Mouse (Mus musculus) liver, embryonic 14.5 days (tissue): ENCODE measurements around the gene Mlycd. TPM values are rescaled to one million over a fixed set of nuclear protein-coding genes. Genes with fewer than 3 reads are reported as not detected.

Experiments used
- ATAC-seq: fragments of 200-750 bp; cut with Nextera tagmentation; 2 replicates; pipeline ENCODE4 v1.8.0; 2017; ENCODE audit warnings: moderate number of reproducible peaks, mild to moderate bottlenecking, moderate library complexity; ENCODE audit not compliant: insufficient read depth
- DNase-seq, 3 experiments: peaks; one replicate each; pipeline ENCODE4 v3.0.0-alpha.2; 2012 to 2013; ENCODE audit warnings: low read depth in 3 of 3, low spot score in 3 of 3
- H3K27ac ChIP-seq: fragments of 300-500 bp; sonication (generic); 2 replicates; pipeline ENCODE4 v1.5.1; 2014; ENCODE audit warnings: moderate library complexity, mild to moderate bottlenecking, control low read depth, inconsistent platforms
- H3K27me3 ChIP-seq: fragments of 300-500 bp; sonication (generic); 2 replicates; pipeline ENCODE4 v1.6.1; 2014; ENCODE audit warnings: mild to moderate bottlenecking, low read length, moderate library complexity; ENCODE audit not compliant: control insufficient read depth, insufficient read depth
- H3K36me3 ChIP-seq: fragments of 300-500 bp; sonication (generic); replicated peaks from 2 replicates; pipeline ENCODE4 v1.6.1; 2014; ENCODE audit warnings: low read depth; ENCODE audit not compliant: control insufficient read depth, insufficient read depth
- H3K4me1 ChIP-seq, 2 experiments: fragments of 200-500 bp in 1 of 2; fragments of 300-500 bp in 1 of 2; sonication (generic) in 1 of 2; replicated peaks; 2 replicates each; pipeline ENCODE4 v1.6.1; 2012 to 2014; ENCODE audit warnings: antibody characterized with exemption in 1 of 2, inconsistent platforms in 1 of 2, low read length in 1 of 2; ENCODE audit not compliant: control insufficient read depth in 2 of 2, insufficient read depth in 2 of 2
- H3K4me2 ChIP-seq: fragments of 300-500 bp; sonication (generic); 2 replicates; pipeline ENCODE4 v1.6.1; 2014; ENCODE audit warnings: low read depth, mild to moderate bottlenecking, control low read depth, moderate library complexity
- H3K4me3 ChIP-seq, 2 experiments: fragments of 200-500 bp in 1 of 2; fragments of 300-500 bp in 1 of 2; sonication (generic) in 1 of 2; 2 replicates each; pipeline ENCODE4 v1.5.1; 2012 to 2014; ENCODE audit warnings: low read depth in 2 of 2, low read length in 2 of 2, mild to moderate bottlenecking in 2 of 2, control low read depth in 1 of 2, inconsistent platforms in 1 of 2, moderate library complexity in 1 of 2; ENCODE audit not compliant: insufficient read depth in 1 of 2
- H3K9ac ChIP-seq: fragments of 300-500 bp; sonication (generic); replicated peaks from 2 replicates; pipeline ENCODE4 v1.6.1; 2014; ENCODE audit warnings: mild to moderate bottlenecking, control low read depth, moderate library complexity
- H3K9me3 ChIP-seq: fragments of 300-500 bp; sonication (generic); 2 replicates; pipeline ENCODE4 v1.6.1; 2016; ENCODE audit warnings: low read length, mixed read lengths; ENCODE audit not compliant: control insufficient read depth
- CTCF ChIP-seq: IDR thresholded peaks from 2 replicates; pipeline ENCODE4 v1.5.1; 2016; ENCODE audit warnings: antibody characterized with exemption, low read depth, control low read depth
- EP300 ChIP-seq: IDR thresholded peaks from 2 replicates; pipeline ENCODE4 v1.6.1; 2016; ENCODE audit warnings: antibody characterized with exemption, low read depth
- WGBS: fragments of 180-500 bp; shearing (Covaris S2); extraction: QIAGEN DNeasy Blood & Tissue Kit; methylation state at CpG from one replicate; pipeline ENCODE4 v1.1.7; 2014; ENCODE audit not compliant: insufficient replicate concordance; 5-methylcytosine and 5-hydroxymethylcytosine counted together
- polyA plus RNA-seq, 2 experiments: library from polyadenylated mRNA; depleted of rRNA in 1 of 2; stranded (reverse) in 1 of 2; unstranded in 1 of 2; fragments of >200 nt; fragmentation: Nextera tagmentation in 1 of 2; extraction: Ambion mirVana in 1 of 2; gene quantifications; 2 replicates each; pipeline versions ENCODE4 v1.2.1 to v1.2.3; 2012 to 2014

Gene Mlycd
- polyA plus RNA-seq, 2 experiments: 6.0 to 8.1 TPM

- TF ChIP-seq EP300 (no peak), CTCF (no peak)
- ATAC-seq: no peak
- peaks cover 4 to 10% of the 10 kb centered on the region in 2 experiments; a peak in 3 of 4 replicates for H3K4me1 ChIP-seq
- H3K36me3 ChIP-seq: no peaks in the 10 kb centered on the region
- peak overlapping the region; percentile 66 for H3K9ac ChIP-seq
- no peak overlapping the region for H3K27ac ChIP-seq
- H3K4me3 ChIP-seq: peak overlapping the region; percentile 68 to 73
- H3K9me3 ChIP-seq: no peaks in the 10 kb centered on the region
- DNase-seq: no peak
- peak overlapping the region; percentile 73 for H3K4me2 ChIP-seq
- H3K27me3 ChIP-seq: no peaks in the 10 kb centered on the region
- 64% methylated on average over 9 of the region's 9 CpGs for WGBS
These were observed 581 bp upstream of the Mlycd start for GRCm38 (mm10) chr8:119394097-119394496.

DNA sequence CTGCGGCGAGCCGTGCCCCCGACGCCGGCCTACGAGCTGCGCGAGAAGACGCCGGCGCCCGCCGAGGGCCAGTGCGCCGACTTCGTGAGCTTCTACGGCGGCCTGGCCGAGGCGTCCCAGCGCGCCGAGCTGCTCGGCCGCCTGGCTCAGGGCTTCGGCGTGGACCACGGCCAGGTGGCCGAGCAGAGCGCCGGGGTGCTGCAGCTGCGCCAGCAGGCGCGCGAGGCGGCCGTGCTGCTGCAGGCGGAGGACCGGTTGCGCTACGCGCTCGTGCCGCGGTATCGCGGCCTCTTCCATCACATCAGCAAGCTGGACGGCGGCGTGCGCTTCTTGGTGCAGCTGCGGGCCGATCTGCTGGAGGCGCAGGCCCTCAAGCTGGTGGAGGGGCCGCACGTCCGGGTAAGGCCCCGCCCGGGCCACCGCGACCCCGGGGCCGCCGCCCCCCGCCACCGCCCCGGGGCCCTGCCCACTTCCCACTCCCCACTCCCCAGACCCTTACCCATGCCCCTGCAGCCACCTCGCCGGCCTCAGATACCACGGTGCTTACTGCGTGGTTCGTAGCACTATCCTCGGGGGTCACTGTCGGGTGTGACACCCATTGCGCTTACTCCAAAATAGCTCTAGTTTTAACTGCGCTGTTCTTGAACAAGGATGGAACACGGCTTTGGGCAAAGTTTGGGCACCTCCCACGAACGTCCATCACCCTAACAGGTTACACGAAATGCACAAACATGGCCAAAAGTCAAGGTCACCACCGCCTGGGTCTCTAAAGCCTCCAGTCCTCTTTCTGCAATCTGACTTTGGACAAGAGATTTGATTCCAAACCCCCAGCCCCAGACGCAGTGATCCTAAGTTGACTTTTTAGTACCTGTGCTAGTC, 633 bp downstream of the Mlycd start:
- Histone ChIP-seq H3K4me3 (peak overlapping the region; percentile 54 to 73), H3K9me3 (no peaks in the 10 kb centered on the region), H3K4me2 (peak overlapping the region; percentile 73), H3K36me3 (no peaks in the 10 kb centered on the region), H3K9ac (peak overlapping the region; percentile 66), H3K27ac (no peak overlapping the region), H3K4me1 (peaks cover 4 to 10% of the 10 kb centered on the region in 2 experiments; a peak in 3 of 4 replicates), H3K27me3 (no peaks in the 10 kb centered on the region)
- ATAC-seq (peak; percentile 55), DNase-seq (no peak)
- TF ChIP-seq CTCF (no peak), EP300 (no peak)
- WGBS: 4% methylated on average over 77 of the region's 83 CpGs

- no peak overlapping the region for H3K27ac ChIP-seq
- no peaks in the 10 kb centered on the region for H3K36me3 ChIP-seq
- H3K4me2 ChIP-seq: no peak overlapping the region
- H3K27me3 ChIP-seq: no peaks in the 10 kb centered on the region
- H3K4me3 ChIP-seq: no peak overlapping the region
- DNase-seq: no peak
- TF ChIP-seq EP300: no peak
- ATAC-seq: no peak
- WGBS: 73% methylated on average over 9 of the region's 9 CpGs
- H3K9me3 ChIP-seq: no peaks in the 10 kb centered on the region
- no peak overlapping the region for H3K9ac ChIP-seq
- H3K4me1 ChIP-seq: peaks cover 4 to 10% of the 10 kb centered on the region in 2 experiments; a peak in 3 of 4 replicates
These were observed 3.9 kb downstream of the Mlycd start for GRCm38 (mm10) chr8:119398558-119398957.

DNA sequence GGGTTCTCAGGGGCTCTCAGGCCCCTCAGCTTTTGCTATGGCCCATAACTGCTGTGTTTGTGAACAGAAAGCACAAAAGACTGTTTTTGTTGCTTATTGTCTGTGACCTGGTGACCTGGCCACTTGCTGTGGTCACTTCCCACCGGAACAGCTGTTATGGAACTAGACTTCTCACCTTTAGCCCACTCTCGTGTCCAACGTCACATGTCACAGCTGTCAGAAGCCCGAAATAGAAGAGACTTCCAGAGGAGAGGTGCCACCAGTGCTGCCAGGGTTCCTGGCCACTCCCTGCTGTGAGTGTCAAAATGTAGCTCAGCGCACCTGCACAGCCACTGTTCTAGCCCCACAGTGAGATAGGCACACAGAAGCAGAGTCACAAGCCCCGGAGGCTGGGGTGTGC, 4.6 kb downstream of the Mlycd start:
- DNase-seq: no peak
- Histone ChIP-seq H3K27ac (no peak overlapping the region), H3K4me2 (no peak overlapping the region), H3K9me3 (no peaks in the 10 kb centered on the region), H3K27me3 (no peaks in the 10 kb centered on the region), H3K4me3 (no peak overlapping the region), H3K36me3 (no peaks in the 10 kb centered on the region), H3K4me1 (peaks cover 4 to 6% of the 10 kb centered on the region in 2 experiments; a peak in 3 of 4 replicates), H3K9ac (no peak overlapping the region)
- 61% methylated on average over 6 of the region's 6 CpGs for WGBS
- no peak for ATAC-seq
- TF ChIP-seq EP300: no peak
- no peak for TF ChIP-seq CTCF

DNA sequence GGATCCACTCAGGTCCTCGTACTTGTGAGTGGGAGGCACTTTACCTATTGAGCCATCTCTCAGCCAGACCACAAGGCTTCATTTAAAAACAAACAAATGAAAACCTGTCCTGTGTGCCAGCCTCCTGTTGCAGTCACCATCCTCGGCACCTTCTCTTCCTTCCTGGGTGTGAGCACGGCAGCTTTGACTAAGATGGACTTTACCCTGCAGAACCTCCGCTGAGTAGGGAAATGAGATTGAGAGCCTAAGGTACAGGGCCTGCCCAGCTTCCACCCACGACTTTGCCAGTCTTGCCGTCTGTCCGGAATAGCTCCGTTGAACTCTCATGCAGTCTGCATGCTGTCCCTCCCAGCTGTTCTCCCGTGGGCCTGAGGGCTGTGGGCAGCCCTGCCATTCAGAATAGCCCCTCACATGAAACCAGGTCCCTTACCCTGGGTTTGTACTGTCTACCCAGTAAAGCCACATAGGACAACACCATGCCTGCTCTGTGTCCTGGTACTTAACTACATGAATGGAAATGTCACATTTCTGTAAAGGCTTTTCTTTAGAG, 5.5 kb downstream of the Mlycd start:
- H3K36me3 ChIP-seq: no peaks in the 10 kb centered on the region
- no peak for ATAC-seq
- no peak overlapping the region for H3K4me3 ChIP-seq
- H3K9ac ChIP-seq: no peak overlapping the region
- no peak for TF ChIP-seq CTCF
- TF ChIP-seq EP300: no peak
- no peaks in the 10 kb centered on the region for H3K9me3 ChIP-seq
- no peak for DNase-seq
- H3K27me3 ChIP-seq: no peaks in the 10 kb centered on the region
- 62% methylated on average over 9 of the region's 9 CpGs for WGBS
- H3K4me1 ChIP-seq: peaks cover 4 to 5% of the 10 kb centered on the region in 2 experiments; a peak in 3 of 4 replicates
- H3K4me2 ChIP-seq: no peak overlapping the region
- no peak overlapping the region for H3K27ac ChIP-seq
